Mouse (Mus musculus): ENCODE results near the gene Lingo4. TPM values are rescaled to one million over a fixed set of nuclear protein-coding genes. Genes with fewer than 3 reads are reported as not detected.

Lingo4 gene
- polyA plus RNA-seq, 1 experiment from 2014 or later = 0.46 TPM

DNA sequence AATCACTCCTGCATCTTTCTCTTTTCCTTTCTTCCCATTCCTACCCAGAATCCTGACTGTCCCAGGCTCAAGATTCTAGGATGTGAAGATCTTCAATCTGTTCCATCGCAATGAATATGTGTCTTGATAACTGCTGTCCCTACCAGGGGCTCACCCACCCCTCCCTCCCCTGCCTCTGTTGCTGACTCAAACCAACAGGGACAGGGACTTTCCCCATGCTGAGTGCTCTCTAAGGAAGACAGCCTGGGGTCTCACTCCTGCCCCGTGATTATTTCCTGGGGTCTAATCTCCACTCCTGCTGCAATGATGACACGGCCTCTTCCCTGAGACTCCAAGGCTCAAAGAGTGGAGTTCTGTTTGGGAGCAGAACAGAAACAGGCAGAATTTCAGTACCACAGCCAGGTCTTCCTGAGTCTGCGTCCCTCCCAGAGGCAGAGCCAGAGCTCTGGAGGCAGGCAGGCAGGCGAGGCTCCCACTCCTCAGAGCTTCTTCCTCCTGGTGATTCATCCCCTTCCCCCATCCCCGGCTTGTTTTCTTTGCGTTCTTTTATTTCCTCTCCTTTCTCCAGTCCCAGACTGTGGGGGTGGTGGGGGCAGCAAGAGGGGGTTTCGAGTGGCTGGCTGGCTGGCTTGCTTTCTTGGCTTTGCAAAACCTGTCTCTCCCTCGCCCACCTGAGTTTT lies 18.3 kb upstream of the Lingo4 start:
- H3K4me1 ChIP-seq (ENCODE audit: control insufficient read depth, insufficient read depth, low read length) = no peaks in the 10 kb centered on the region
- ATAC-seq (replicated peaks; ENCODE audit: extremely low read depth, insufficient read depth, low FRiP score) = no peak
- no peaks in the 10 kb centered on the region for H3K27me3 ChIP-seq (ENCODE audit: control insufficient read depth, insufficient read depth, low read length)
- no peaks in the 10 kb centered on the region for H3K9me3 ChIP-seq (replicated peaks; ENCODE audit: control insufficient read depth, low read length)
- no peak overlapping the region for H3K4me2 ChIP-seq (ENCODE audit: low read depth, low read length)
- H3K36me3 ChIP-seq (ENCODE audit: control insufficient read depth, insufficient read depth) = no peaks in the 10 kb centered on the region
- no peak overlapping the region for H3K27ac ChIP-seq (ENCODE audit: low read length)
- WGBS = 19% methylated on average over 9 of the region's 9 CpGs
- H3K9ac ChIP-seq (ENCODE audit: low read length) = no peak overlapping the region
- no peak overlapping the region for H3K4me3 ChIP-seq (ENCODE audit: low read length)

DNA sequence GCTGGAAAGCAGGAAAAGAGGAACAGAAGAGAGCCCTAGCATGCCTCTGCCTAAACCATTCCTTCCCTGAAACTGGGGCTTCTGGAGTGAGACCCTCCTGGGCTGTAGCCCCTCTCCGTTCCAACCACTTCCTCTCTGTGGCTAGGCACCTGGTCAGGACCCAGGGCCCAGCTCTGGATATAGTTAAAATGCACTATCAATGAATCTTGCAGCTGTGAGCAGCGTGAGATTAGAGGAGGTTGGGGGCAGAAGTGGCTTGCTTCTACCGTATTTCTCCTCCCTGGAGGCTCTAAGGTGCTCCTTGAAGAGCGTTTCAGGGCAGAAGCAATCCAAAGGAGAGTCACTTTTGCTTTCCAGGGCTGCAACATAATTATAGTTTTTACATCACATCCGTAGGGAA lies 16.0 kb upstream of the Lingo4 start:
- Histone ChIP-seq H3K27ac (ENCODE audit: low read length) (no peak overlapping the region), H3K4me2 (ENCODE audit: low read depth, low read length) (no peak overlapping the region), H3K27me3 (ENCODE audit: control insufficient read depth, insufficient read depth, low read length) (no peaks in the 10 kb centered on the region), H3K9ac (ENCODE audit: low read length) (no peak overlapping the region), H3K9me3 (replicated peaks; ENCODE audit: control insufficient read depth, low read length) (no peaks in the 10 kb centered on the region), H3K36me3 (ENCODE audit: control insufficient read depth, insufficient read depth) (no peaks in the 10 kb centered on the region), H3K4me3 (ENCODE audit: low read length) (no peak overlapping the region), H3K4me1 (ENCODE audit: control insufficient read depth, insufficient read depth, low read length) (no peaks in the 10 kb centered on the region)
- WGBS = 56% methylated on average over 5 of the region's 5 CpGs
- peak; percentile 28; the same call in 1 of the 2 replicates for ATAC-seq (replicated peaks; ENCODE audit: extremely low read depth, insufficient read depth, low FRiP score)

DNA sequence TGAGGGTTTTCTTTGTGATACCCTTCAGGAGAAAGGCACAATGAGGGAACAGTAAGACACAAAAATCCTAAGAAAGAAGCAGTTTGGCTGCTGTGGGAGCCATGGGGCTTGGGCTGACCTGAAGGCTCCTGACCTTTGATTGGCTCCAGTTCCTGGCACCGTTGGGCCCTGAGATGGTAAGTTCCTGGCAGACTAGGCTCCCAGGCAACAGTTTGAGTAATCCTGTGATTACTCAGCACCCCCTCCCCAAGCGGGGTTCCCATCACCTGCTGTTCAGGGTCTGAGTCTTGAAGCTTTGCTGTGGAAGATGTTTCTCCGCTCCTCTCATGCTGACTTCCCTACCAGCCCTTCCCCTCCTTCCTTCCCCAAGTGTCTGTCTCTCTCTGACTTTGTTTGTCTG lies 14.8 kb upstream of the Lingo4 start:
- H3K27ac ChIP-seq (ENCODE audit: low read length) = no peak overlapping the region

DNA sequence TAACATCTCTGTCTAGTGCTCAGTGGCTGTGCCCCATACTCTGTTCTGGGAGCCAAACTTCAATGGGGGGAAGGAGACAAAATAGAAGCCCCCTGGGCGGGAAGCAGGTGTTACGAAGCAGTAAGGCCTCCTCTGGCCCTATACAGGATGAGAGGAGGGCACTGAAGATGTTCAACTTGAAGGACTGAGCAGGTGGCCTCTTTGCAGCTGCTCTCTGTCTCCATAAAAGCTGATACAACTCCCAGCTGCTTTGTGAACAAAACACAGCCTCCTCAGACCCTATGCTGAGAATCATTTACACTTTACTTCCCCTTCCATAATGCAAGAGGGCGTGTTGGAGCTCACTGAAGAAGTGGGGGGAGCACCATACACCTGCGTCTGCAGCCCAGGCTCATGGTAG lies 11.6 kb upstream of the Lingo4 start:
- Histone ChIP-seq H3K36me3 (ENCODE audit: control insufficient read depth, insufficient read depth) (no peaks in the 10 kb centered on the region), H3K27me3 (ENCODE audit: control insufficient read depth, insufficient read depth, low read length) (no peaks in the 10 kb centered on the region), H3K9me3 (replicated peaks; ENCODE audit: control insufficient read depth, low read length) (no peaks in the 10 kb centered on the region), H3K4me3 (ENCODE audit: low read length) (no peak overlapping the region), H3K4me2 (ENCODE audit: low read depth, low read length) (no peak overlapping the region), H3K27ac (ENCODE audit: low read length) (peak overlapping the region; percentile 7; the same call in 1 of the 2 replicates), H3K9ac (ENCODE audit: low read length) (no peak overlapping the region), H3K4me1 (ENCODE audit: control insufficient read depth, insufficient read depth, low read length) (no peaks in the 10 kb centered on the region)
- 61% methylated on average over 4 of the region's 4 CpGs for WGBS
- ATAC-seq (replicated peaks; ENCODE audit: extremely low read depth, insufficient read depth, low FRiP score) = peak; percentile 58

More for the DNA sequence above, 14.8 kb upstream of the Lingo4 start:
- no peak for ATAC-seq (replicated peaks; ENCODE audit: extremely low read depth, insufficient read depth, low FRiP score)
- Histone ChIP-seq H3K27me3 (ENCODE audit: control insufficient read depth, insufficient read depth, low read length) (no peaks in the 10 kb centered on the region), H3K4me2 (ENCODE audit: low read depth, low read length) (no peak overlapping the region), H3K36me3 (ENCODE audit: control insufficient read depth, insufficient read depth) (no peaks in the 10 kb centered on the region), H3K4me1 (ENCODE audit: control insufficient read depth, insufficient read depth, low read length) (no peaks in the 10 kb centered on the region), H3K4me3 (ENCODE audit: low read length) (no peak overlapping the region), H3K9ac (ENCODE audit: low read length) (no peak overlapping the region), H3K9me3 (replicated peaks; ENCODE audit: control insufficient read depth, low read length) (no peaks in the 10 kb centered on the region)
- WGBS = 51% methylated on average over 3 of the region's 3 CpGs

DNA sequence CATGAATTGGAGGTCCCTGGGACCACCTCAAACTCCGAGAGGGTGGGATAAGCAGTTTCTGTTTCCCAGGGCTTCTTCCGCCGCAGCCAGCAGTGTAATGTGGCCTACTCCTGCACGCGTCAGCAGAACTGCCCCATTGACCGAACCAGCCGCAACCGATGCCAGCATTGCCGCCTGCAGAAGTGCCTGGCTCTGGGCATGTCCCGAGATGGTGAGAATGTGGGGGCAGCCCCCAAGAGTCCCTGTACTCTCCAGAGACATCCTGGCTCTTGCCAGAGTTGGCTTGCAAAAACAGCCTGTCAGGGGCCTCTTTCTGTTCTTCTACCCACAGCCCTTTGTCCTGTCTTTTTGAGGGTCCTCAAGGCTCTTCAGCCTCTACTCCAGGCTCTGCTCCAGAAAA lies 10.9 kb upstream of the Lingo4 start:
- H3K4me2 ChIP-seq (ENCODE audit: low read depth, low read length) = no peak overlapping the region
- ATAC-seq (replicated peaks; ENCODE audit: extremely low read depth, insufficient read depth, low FRiP score) = no peak
- 83% methylated on average over 10 of the region's 10 CpGs for WGBS
- H3K4me1 ChIP-seq (ENCODE audit: control insufficient read depth, insufficient read depth, low read length) = no peaks in the 10 kb centered on the region
- H3K36me3 ChIP-seq (ENCODE audit: control insufficient read depth, insufficient read depth) = no peaks in the 10 kb centered on the region
- no peaks in the 10 kb centered on the region for H3K9me3 ChIP-seq (replicated peaks; ENCODE audit: control insufficient read depth, low read length)
- H3K27ac ChIP-seq (ENCODE audit: low read length) = no peak overlapping the region
- H3K4me3 ChIP-seq (ENCODE audit: low read length) = no peak overlapping the region
- no peak overlapping the region for H3K9ac ChIP-seq (ENCODE audit: low read length)
- no peaks in the 10 kb centered on the region for H3K27me3 ChIP-seq (ENCODE audit: control insufficient read depth, insufficient read depth, low read length)

DNA sequence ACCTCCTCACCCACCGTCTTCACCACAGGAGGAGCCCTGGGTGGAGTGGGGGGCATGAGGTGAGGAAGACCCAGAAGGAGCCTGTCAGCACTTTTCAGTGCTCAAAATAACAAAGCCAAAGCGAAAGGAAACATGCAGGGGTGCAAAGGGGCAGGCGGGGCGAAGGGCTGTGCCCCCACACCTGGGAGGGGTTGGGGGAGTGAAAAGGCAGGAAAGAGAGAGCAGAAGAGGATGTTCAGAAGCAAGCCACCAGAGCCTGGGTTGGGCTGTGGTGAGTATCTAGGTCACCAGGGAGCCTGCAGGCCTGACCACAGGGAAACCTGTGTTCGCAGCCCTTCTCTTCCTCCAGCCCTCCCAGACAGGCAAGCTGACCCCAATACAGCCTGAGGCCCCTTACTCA lies 10.3 kb upstream of the Lingo4 start:
- ATAC-seq (replicated peaks; ENCODE audit: extremely low read depth, insufficient read depth, low FRiP score) = peak; percentile 29
- H3K27me3 ChIP-seq (ENCODE audit: control insufficient read depth, insufficient read depth, low read length) = no peaks in the 10 kb centered on the region
- H3K9ac ChIP-seq (ENCODE audit: low read length) = no peak overlapping the region
- no peak overlapping the region for H3K27ac ChIP-seq (ENCODE audit: low read length)
- H3K36me3 ChIP-seq (ENCODE audit: control insufficient read depth, insufficient read depth) = no peaks in the 10 kb centered on the region
- no peak overlapping the region for H3K4me3 ChIP-seq (ENCODE audit: low read length)
- no peak overlapping the region for H3K4me2 ChIP-seq (ENCODE audit: low read depth, low read length)
- H3K9me3 ChIP-seq (replicated peaks; ENCODE audit: control insufficient read depth, low read length) = no peaks in the 10 kb centered on the region
- no peaks in the 10 kb centered on the region for H3K4me1 ChIP-seq (ENCODE audit: control insufficient read depth, insufficient read depth, low read length)
- 55% methylated on average over 5 of the region's 5 CpGs for WGBS

DNA sequence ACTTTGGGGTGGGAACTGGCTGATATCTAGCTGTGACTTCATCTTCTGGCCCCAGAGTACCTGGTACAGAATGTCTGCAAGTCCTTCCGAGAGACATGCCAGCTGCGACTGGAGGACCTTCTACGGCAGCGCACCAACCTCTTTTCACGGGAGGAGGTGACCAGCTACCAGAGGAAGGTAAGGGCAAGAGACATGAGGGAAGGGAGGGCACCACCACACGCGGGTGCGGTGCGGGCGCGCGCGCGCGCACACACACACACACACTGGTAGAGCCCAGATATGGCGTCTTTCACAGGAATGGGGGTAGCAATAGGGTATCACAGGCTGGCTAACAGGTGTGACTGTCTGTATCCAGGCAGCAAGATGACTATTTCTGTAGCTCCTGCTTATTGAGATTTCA lies 8.9 kb upstream of the Lingo4 start:
- Histone ChIP-seq H3K4me2 (ENCODE audit: low read depth, low read length) (no peak overlapping the region), H3K4me1 (ENCODE audit: control insufficient read depth, insufficient read depth, low read length) (no peaks in the 10 kb centered on the region), H3K9me3 (replicated peaks; ENCODE audit: control insufficient read depth, low read length) (no peaks in the 10 kb centered on the region), H3K27me3 (ENCODE audit: control insufficient read depth, insufficient read depth, low read length) (no peaks in the 10 kb centered on the region), H3K9ac (ENCODE audit: low read length) (no peak overlapping the region), H3K4me3 (ENCODE audit: low read length) (no peak overlapping the region), H3K36me3 (ENCODE audit: control insufficient read depth, insufficient read depth) (no peaks in the 10 kb centered on the region), H3K27ac (ENCODE audit: low read length) (no peak overlapping the region)
- ATAC-seq (replicated peaks; ENCODE audit: extremely low read depth, insufficient read depth, low FRiP score) = no peak
- WGBS = 91% methylated on average over 16 of the region's 16 CpGs

DNA sequence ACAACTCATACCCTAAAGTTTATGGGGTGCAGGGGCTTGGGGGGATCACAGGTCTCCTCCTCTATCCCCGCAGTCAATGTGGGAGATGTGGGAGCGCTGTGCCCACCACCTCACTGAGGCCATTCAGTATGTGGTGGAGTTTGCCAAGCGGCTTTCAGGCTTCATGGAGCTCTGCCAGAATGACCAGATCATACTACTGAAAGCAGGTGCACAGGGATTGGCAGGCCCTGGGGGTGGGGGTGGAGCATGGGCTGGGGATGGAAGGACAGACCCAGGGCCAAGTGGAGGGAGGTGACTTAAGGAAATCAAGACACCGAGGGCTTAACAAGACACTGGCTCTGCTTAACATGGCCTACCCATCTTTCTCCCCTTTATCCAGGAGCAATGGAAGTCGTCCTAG lies 7.3 kb upstream of the Lingo4 start:
- Histone ChIP-seq H3K36me3 (ENCODE audit: control insufficient read depth, insufficient read depth) (no peaks in the 10 kb centered on the region), H3K4me3 (ENCODE audit: low read length) (no peak overlapping the region), H3K9me3 (replicated peaks; ENCODE audit: control insufficient read depth, low read length) (no peaks in the 10 kb centered on the region), H3K27me3 (ENCODE audit: control insufficient read depth, insufficient read depth, low read length) (no peaks in the 10 kb centered on the region), H3K27ac (ENCODE audit: low read length) (no peak overlapping the region), H3K4me2 (ENCODE audit: low read depth, low read length) (no peak overlapping the region), H3K9ac (ENCODE audit: low read length) (no peak overlapping the region), H3K4me1 (ENCODE audit: control insufficient read depth, insufficient read depth, low read length) (no peaks in the 10 kb centered on the region)
- ATAC-seq (replicated peaks; ENCODE audit: extremely low read depth, insufficient read depth, low FRiP score) = no peak
- WGBS = 78% methylated on average over 5 of the region's 5 CpGs

DNA sequence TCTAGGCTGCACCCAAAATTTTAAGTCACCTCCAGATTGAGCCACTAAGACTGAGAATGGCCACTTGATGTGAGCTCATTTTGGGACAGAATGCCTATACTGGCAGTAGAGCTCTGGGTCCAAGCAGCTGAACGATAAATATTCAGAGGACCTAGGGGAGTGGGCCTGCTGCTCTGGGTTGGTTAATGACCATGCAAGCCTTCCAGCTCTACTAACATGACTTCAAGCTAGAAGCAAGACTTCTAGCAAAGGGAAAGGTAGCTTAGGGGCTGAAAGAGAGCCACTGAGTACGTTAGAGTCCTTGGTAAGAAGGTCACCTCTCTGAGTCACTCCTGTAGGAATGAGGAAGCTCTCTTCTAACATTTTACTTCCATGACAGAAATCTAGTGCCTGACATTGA lies 6.2 kb upstream of the Lingo4 start:
- WGBS = 64% methylated on average over 2 of the region's 2 CpGs
- no peak overlapping the region for H3K4me2 ChIP-seq (ENCODE audit: low read depth, low read length)
- no peak overlapping the region for H3K4me3 ChIP-seq (ENCODE audit: low read length)
- H3K9ac ChIP-seq (ENCODE audit: low read length) = no peak overlapping the region
- no peak for ATAC-seq (replicated peaks; ENCODE audit: extremely low read depth, insufficient read depth, low FRiP score)
- peaks cover 3% of the 10 kb centered on the region for H3K27me3 ChIP-seq (ENCODE audit: control insufficient read depth, insufficient read depth, low read length)
- no peaks in the 10 kb centered on the region for H3K4me1 ChIP-seq (ENCODE audit: control insufficient read depth, insufficient read depth, low read length)
- no peak overlapping the region for H3K27ac ChIP-seq (ENCODE audit: low read length)
- H3K36me3 ChIP-seq (ENCODE audit: control insufficient read depth, insufficient read depth) = no peaks in the 10 kb centered on the region
- no peaks in the 10 kb centered on the region for H3K9me3 ChIP-seq (replicated peaks; ENCODE audit: control insufficient read depth, low read length)

Measured in heart, embryonic 16.5 days (tissue).